Mouse (Mus musculus) midbrain, embryonic 16.5 days (tissue): ENCODE data around the gene Crtac1. TPM values are rescaled to one million over a fixed set of nuclear protein-coding genes. Genes with fewer than 3 reads are reported as not detected.

Source experiments
- ATAC-seq: fragments of 200-750 bp; cut with Nextera tagmentation; 2 replicates; pipeline ENCODE4 v1.8.0; 2017; ENCODE audit warnings: moderate TSS enrichment
- H3K27ac ChIP-seq: fragments of 300-500 bp; sonication (generic); 2 replicates; pipeline ENCODE4 v1.5.1; 2014; ENCODE audit warnings: mild to moderate bottlenecking, low read length, mixed read lengths
- H3K27me3 ChIP-seq: fragments of 300-500 bp; sonication (generic); 2 replicates; pipeline ENCODE4 v1.6.1; 2014; ENCODE audit warnings: low read depth, low read length, mixed read lengths; ENCODE audit not compliant: control insufficient read depth, insufficient read depth
- H3K36me3 ChIP-seq: fragments of 300-500 bp; sonication (generic); 2 replicates; pipeline ENCODE4 v1.6.1; 2014; ENCODE audit warnings: mild to moderate bottlenecking, low read length, moderate library complexity, mixed read lengths; ENCODE audit not compliant: control insufficient read depth, insufficient read depth
- H3K4me1 ChIP-seq: fragments of 300-500 bp; sonication (generic); 2 replicates; pipeline ENCODE4 v1.6.1; 2014; ENCODE audit warnings: mild to moderate bottlenecking, low read length, mixed read lengths; ENCODE audit not compliant: control insufficient read depth, insufficient read depth
- H3K4me2 ChIP-seq: fragments of 300-500 bp; sonication (generic); 2 replicates; pipeline ENCODE4 v1.6.1; 2014; ENCODE audit warnings: mild to moderate bottlenecking, low read length, mixed read lengths
- H3K4me3 ChIP-seq: fragments of 300-500 bp; sonication (generic); 2 replicates; pipeline ENCODE4 v1.5.1; 2014; ENCODE audit warnings: low read depth, mild to moderate bottlenecking, low read length, moderate library complexity, mixed read lengths
- H3K9ac ChIP-seq: fragments of 300-500 bp; sonication (generic); 2 replicates; pipeline ENCODE4 v1.6.1; 2014; ENCODE audit warnings: low read depth, low read length, mixed read lengths
- H3K9me3 ChIP-seq: fragments of 300-500 bp; sonication (generic); replicated peaks from 2 replicates; pipeline ENCODE4 v1.6.1; 2014; ENCODE audit warnings: mild to moderate bottlenecking, low read length, mixed read lengths; ENCODE audit not compliant: control insufficient read depth, poor library complexity, severe bottlenecking
- WGBS: fragments of 180-500 bp; shearing (Covaris S2); extraction: QIAGEN DNeasy Blood & Tissue Kit; methylation state at CpG from one replicate; pipeline ENCODE4 v1.1.7; 2014; 5-methylcytosine and 5-hydroxymethylcytosine counted together
- polyA plus RNA-seq: library from polyadenylated mRNA; unstranded; fragments of >200 nt; fragmentation: Nextera tagmentation; extraction: Ambion mirVana; gene quantifications from 2 replicates; pipeline ENCODE4 v1.2.1, GENCODE M21; 2015

Crtac1 gene
- polyA plus RNA-seq, 1 experiment from 2014 or later = 34.0 TPM

DNA sequence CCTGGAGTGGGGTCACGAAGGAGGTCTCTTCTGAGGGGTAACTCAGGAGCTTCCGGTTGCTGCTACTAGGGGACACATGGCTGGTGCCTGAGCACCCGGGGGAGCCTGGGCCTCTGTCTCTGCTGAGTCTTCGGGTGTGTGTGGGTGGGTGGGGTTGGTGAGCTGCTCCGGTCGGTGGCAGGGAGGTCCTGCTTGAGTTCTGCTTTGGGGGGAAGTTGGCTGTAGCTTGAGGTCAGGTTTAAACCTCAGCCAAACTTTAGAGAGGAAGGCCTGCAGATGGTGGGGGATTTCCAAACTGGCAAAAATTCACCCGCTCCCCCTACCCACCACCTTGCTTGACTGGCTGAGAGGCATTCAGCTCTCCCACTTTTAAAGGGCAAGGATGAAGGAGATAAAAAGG is 160.4 kb downstream of the Crtac1 start:
- no peak overlapping the region for H3K4me2 ChIP-seq
- no peaks in the 10 kb centered on the region; the same call in 1 of the 2 replicates for H3K4me1 ChIP-seq
- no peak overlapping the region for H3K27ac ChIP-seq
- H3K27me3 ChIP-seq = peaks cover 2% of the 10 kb centered on the region; the same call in 1 of the 2 replicates
- WGBS = 79% methylated on average over 7 of the region's 7 CpGs
- peaks cover 6% of the 10 kb centered on the region for H3K36me3 ChIP-seq
- H3K9me3 ChIP-seq = no peaks in the 10 kb centered on the region
- no peak for ATAC-seq
- H3K9ac ChIP-seq = no peak overlapping the region
- H3K4me3 ChIP-seq = no peak overlapping the region

DNA sequence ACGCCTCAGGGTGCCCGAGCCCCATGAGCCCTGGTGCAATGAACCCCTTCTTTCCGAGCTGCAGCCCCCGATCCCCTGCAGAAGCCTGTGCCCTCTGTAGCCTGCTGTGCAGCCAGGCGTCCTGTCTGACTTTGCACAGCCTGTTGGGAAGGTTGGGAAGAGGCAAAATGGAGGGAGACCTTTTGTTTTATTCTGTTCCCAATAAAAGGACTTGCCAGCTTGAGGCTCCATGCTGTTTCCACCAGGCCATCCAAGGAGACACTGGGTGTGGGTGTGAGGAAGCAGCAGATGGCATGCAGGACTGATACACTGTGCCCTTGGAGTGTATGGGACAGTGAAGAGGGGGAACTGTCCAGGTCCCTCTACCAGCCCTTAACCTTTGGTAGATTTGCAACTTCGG is 161.5 kb downstream of the Crtac1 start:
- H3K27ac ChIP-seq = no peak overlapping the region
- WGBS = 51% methylated on average over 6 of the region's 6 CpGs
- peaks cover 2% of the 10 kb centered on the region; the same call in 1 of the 2 replicates for H3K27me3 ChIP-seq
- no peaks in the 10 kb centered on the region; the same call in 1 of the 2 replicates for H3K4me1 ChIP-seq
- no peak overlapping the region for H3K4me3 ChIP-seq
- no peak overlapping the region for H3K9ac ChIP-seq
- no peak for ATAC-seq
- H3K9me3 ChIP-seq = no peaks in the 10 kb centered on the region
- H3K36me3 ChIP-seq = peaks cover 7% of the 10 kb centered on the region
- H3K4me2 ChIP-seq = no peak overlapping the region

DNA sequence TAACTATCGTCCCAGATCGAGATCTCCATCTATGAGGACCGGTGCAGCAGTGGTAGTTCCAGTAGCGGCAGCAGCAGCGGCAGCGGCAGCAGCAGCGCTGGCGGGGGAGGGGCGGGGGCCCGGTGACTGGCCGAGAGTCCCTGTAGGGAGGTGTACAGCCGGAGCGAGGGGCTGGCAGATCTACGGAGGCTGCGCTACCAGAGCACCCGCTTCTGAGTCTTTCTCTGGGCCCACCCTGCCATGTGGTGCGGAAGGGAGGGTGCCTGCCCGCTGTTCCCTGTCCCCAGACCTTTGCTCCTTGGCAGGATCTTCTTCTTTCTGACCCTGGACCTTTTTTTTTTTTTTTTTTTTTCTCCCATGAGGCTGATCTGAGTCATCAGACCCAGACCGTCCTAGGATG is 163.2 kb downstream of the Crtac1 start:
- no peaks in the 10 kb centered on the region; the same call in 1 of the 2 replicates for H3K4me1 ChIP-seq
- peak overlapping the region; percentile 31 for H3K4me2 ChIP-seq
- 4% methylated on average over 19 of the region's 19 CpGs for WGBS
- no peak overlapping the region for H3K4me3 ChIP-seq
- ATAC-seq = no peak
- peaks cover 19% of the 10 kb centered on the region for H3K36me3 ChIP-seq
- no peaks in the 10 kb centered on the region for H3K9me3 ChIP-seq
- H3K27me3 ChIP-seq = peaks cover 2% of the 10 kb centered on the region; the same call in 1 of the 2 replicates
- peak overlapping the region; percentile 30; the same call in 1 of the 2 replicates for H3K9ac ChIP-seq
- no peak overlapping the region for H3K27ac ChIP-seq

DNA sequence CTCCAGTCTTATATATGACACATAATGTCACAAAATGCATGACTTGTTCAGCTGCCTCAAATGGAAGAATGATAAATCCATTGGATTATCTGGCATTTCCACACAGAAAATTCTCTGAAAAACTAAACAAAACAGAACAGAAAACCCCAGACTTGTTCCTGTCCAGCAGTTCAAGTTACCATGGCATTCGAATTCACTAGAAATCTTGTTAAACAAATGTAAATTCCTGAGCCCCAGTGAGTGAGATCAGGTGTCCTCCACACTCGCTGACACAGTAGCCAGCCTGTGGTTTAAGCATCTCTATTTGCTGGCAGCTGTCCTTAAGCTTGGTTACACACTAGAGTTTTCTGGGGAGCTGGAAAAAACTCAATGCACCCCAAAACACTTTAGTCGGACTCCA is 168.1 kb downstream of the Crtac1 start:
- ATAC-seq = no peak
- no peak overlapping the region for H3K4me3 ChIP-seq
- peaks cover 2% of the 10 kb centered on the region; the same call in 1 of the 2 replicates for H3K27me3 ChIP-seq
- H3K4me1 ChIP-seq = peaks cover 3% of the 10 kb centered on the region
- no peak overlapping the region for H3K9ac ChIP-seq
- WGBS = 53% methylated on average over 3 of the region's 3 CpGs
- no peak overlapping the region for H3K4me2 ChIP-seq
- H3K9me3 ChIP-seq = 0 out of 2 replicates have a peak, but pooled peaks cover 2% of the 10 kb centered on the region
- H3K27ac ChIP-seq = no peak overlapping the region
- peaks cover 32% of the 10 kb centered on the region for H3K36me3 ChIP-seq

DNA sequence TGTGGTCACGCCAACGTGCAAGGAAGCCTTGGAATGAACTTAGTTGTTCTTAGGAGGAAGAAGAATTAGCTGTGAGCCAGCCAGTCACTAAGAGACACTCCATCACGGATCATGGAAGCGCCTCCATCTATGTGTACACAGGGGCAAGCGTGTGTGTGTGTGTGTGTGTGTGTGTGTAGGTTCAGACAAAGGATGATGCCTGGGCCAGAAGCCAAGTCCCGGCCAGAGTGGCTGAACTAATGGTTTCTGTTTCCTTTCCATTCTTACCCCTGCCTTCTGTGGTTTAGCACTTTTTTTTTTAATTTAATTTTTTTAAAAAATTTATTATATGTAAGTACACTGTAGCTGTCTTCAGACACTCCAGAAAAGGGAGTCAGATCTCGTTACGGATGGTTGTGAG is 171.1 kb downstream of the Crtac1 start:
- H3K27me3 ChIP-seq = no peaks in the 10 kb centered on the region
- peaks cover 23% of the 10 kb centered on the region for H3K4me1 ChIP-seq
- H3K36me3 ChIP-seq = peaks cover 26% of the 10 kb centered on the region
- no peak overlapping the region for H3K27ac ChIP-seq
- H3K9me3 ChIP-seq = 0 out of 2 replicates have a peak, but pooled peaks cover 2% of the 10 kb centered on the region
- H3K9ac ChIP-seq = no peak overlapping the region
- H3K4me3 ChIP-seq = no peak overlapping the region
- H3K4me2 ChIP-seq = no peak overlapping the region
- 80% methylated on average over 8 of the region's 8 CpGs for WGBS
- ATAC-seq = no peak

DNA sequence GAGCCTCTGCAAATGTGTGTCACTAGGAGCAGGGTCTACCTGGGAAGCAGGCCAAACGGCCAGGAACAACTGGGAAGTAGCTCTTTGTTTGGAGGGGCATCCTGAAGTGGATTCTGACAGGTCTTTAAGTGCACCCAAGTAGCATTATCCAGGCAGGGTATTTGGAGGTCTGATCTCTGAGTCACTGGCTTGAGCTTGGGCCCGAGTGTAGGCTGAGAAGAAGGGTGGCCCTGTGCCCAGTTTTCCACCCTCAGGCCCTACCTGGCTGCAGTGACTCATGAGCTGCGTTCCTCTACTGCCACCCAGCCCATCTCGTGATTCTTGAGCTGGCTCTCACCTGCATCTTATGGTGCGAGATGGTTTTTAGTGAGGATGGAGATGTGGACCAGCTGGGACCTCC is 173.0 kb downstream of the Crtac1 start:
- Histone ChIP-seq H3K27me3 (no peaks in the 10 kb centered on the region), H3K9ac (no peak overlapping the region), H3K9me3 (0 out of 2 replicates have a peak, but pooled peaks cover 2% of the 10 kb centered on the region), H3K4me3 (no peak overlapping the region), H3K36me3 (peaks cover 14% of the 10 kb centered on the region; the same call in 1 of the 2 replicates), H3K4me1 (peaks cover 29% of the 10 kb centered on the region), H3K27ac (no peak overlapping the region), H3K4me2 (peak overlapping the region; percentile 29; the same call in 1 of the 2 replicates)
- WGBS = 71% methylated on average over 5 of the region's 5 CpGs
- ATAC-seq = no peak

DNA sequence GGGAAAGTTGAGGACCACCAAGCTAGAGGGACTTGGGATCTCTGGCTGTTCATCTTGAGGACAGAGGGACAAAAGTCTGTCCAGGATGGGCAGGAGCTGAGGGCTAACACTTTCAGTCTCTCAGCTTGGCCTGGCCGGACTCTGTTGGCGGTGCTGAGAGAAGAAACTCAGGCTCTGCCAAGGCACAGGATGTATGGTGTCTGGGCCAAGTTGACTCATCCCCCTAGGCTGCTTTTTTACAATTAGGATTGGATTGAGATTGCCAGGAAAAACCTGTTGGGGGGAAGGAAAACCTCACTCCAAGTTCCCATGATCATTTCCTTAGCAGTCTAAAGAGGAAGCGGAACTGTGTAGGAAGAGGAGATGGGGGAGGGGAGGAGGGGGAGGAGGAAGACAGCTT is 173.6 kb downstream of the Crtac1 start:
- H3K4me2 ChIP-seq = peak overlapping the region; percentile 29; the same call in 1 of the 2 replicates

DNA sequence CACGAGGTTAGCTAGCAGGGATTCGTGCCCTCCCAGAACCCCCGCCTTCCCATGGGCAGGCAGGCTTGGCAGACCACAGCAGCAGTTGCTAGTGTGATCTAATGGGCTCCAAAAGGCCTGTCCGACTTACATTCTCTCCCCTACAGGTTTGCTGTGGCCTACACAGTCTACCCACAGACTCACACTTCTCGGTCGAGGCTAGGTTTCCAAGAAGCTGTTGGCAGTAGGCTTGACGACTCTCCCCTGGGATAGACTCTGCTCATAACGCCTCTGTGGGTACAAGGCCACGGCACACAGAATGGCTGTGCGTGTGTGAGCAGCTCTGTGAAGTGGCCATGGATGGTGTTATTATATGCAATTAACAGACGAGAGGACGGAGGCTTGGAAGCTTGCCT is 174.3 kb downstream of the Crtac1 start:
- H3K4me3 ChIP-seq = peak overlapping the region; percentile 67
- H3K4me1 ChIP-seq = peaks cover 29% of the 10 kb centered on the region
- 70% methylated on average over 12 of the region's 12 CpGs for WGBS
- H3K9ac ChIP-seq = peak overlapping the region; percentile 89
- peaks cover 4% of the 10 kb centered on the region; the same call in 1 of the 2 replicates for H3K36me3 ChIP-seq
- H3K4me2 ChIP-seq = peak overlapping the region; percentile 78
- H3K27me3 ChIP-seq = no peaks in the 10 kb centered on the region
- ATAC-seq = peak; percentile 31; the same call in 1 of the 2 replicates
- H3K27ac ChIP-seq = peak overlapping the region; percentile 90; the same call in 1 of the 2 replicates
- no peaks in the 10 kb centered on the region for H3K9me3 ChIP-seq

More for the DNA sequence above, 173.6 kb downstream of the Crtac1 start:
- Histone ChIP-seq H3K9me3 (0 out of 2 replicates have a peak, but pooled peaks cover 2% of the 10 kb centered on the region), H3K4me1 (peaks cover 29% of the 10 kb centered on the region), H3K27me3 (no peaks in the 10 kb centered on the region), H3K4me3 (no peak overlapping the region), H3K36me3 (peaks cover 10% of the 10 kb centered on the region; the same call in 1 of the 2 replicates), H3K27ac (no peak overlapping the region), H3K9ac (no peak overlapping the region)
- 92% methylated on average over 3 of the region's 3 CpGs for WGBS
- ATAC-seq = no peak

DNA sequence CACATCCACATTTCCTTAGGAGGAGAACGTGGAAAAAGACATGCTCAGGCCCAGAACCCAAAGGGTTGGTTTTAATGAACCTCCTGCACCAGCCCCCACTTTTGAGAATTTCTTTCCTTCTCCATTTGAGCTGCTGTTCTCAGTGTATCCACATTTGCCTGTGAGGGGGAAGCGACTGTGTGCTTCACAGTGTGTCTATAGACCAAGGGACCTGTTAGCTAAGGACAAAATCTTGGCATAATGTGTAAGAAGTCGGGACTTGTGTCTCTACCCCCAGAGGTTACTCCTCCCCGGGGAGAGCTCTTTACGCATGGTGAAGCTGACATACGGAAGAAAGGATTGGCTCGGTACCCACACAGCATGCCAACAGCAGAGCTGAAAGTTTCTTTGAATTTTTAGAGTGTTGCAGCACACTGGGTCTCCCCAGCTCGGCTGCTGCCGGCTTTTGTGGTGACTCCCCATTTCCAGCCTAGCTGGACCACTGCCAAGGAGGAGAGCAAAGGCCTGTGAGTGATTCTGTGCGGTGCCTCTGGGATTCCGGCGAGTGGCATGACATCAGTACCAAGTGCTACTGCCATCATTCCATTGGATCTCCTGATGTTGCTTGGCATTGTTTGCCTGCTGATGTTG is 174.9 kb downstream of the Crtac1 start:
- Histone ChIP-seq H3K4me1 (peaks cover 29% of the 10 kb centered on the region), H3K27me3 (no peaks in the 10 kb centered on the region), H3K4me2 (peak overlapping the region; percentile 78), H3K27ac (peak overlapping the region; percentile 90), H3K9ac (peak overlapping the region; percentile 89), H3K36me3 (no peaks in the 10 kb centered on the region), H3K9me3 (no peaks in the 10 kb centered on the region), H3K4me3 (peak overlapping the region; percentile 67)
- WGBS = 43% methylated on average over 12 of the region's 12 CpGs
- ATAC-seq = peak; percentile 43
